Mouse (Mus musculus) myocyte (in vitro differentiated cells): ENCODE measurements around the gene B230118H07Rik. TPM values are rescaled to one million over a fixed set of nuclear protein-coding genes. Genes with fewer than 3 reads are reported as not detected.

Experiments used
- H3K27me3 ChIP-seq: one replicate; pipeline ENCODE4 v1.6.1; 2011; ENCODE audit not compliant: control insufficient read depth, insufficient read depth, insufficient read length
- H3K36me3 ChIP-seq: one replicate; pipeline ENCODE4 v1.6.1; 2011; ENCODE audit not compliant: control insufficient read depth, insufficient read depth
- H3K4me2 ChIP-seq: one replicate; pipeline ENCODE4 v1.6.1; 2011; ENCODE audit warnings: low read depth, control low read depth
- H3K4me3 ChIP-seq: one replicate; pipeline ENCODE4 v1.5.1; 2011; ENCODE audit warnings: mild to moderate bottlenecking, control low read depth, moderate library complexity
- H3K79me2 ChIP-seq: one replicate; pipeline ENCODE4 v1.6.1; 2011; ENCODE audit not compliant: control insufficient read depth, insufficient read depth
- H3ac ChIP-seq: one replicate; pipeline ENCODE4 v1.6.1; 2011; ENCODE audit not compliant: control insufficient read depth, insufficient read length
- CEBPB ChIP-seq: IDR thresholded peaks from 2 replicates; pipeline ENCODE4 v1.6.1; 2011; ENCODE audit warnings: mild to moderate bottlenecking, moderate library complexity; ENCODE audit not compliant: poor library complexity, insufficient read depth, severe bottlenecking
- E2F4 ChIP-seq: IDR thresholded peaks from one replicate; pipeline ENCODE4 v1.6.1; 2011; ENCODE audit warnings: mild to moderate bottlenecking, control low read depth, moderate library complexity; ENCODE audit not compliant: insufficient read depth
- MAX ChIP-seq: IDR thresholded peaks from one replicate; pipeline ENCODE4 v1.6.1; 2011; ENCODE audit warnings: low read depth, mild to moderate bottlenecking, control low read depth
- MYOD1 ChIP-seq, 3 experiments: IDR thresholded peaks; one replicate each; pipeline ENCODE4 v1.6.1; 2011; ENCODE audit warnings: control low read depth in 2 of 3, low read depth in 2 of 3, mild to moderate bottlenecking in 2 of 3, moderate library complexity in 1 of 3; ENCODE audit not compliant: insufficient read length in 2 of 3, control insufficient read depth in 1 of 3
- MYOG ChIP-seq, 3 experiments: IDR thresholded peaks; one replicate each; pipeline ENCODE4 v1.6.1; 2011; ENCODE audit warnings: control low read depth in 2 of 3, low read depth in 2 of 3, mild to moderate bottlenecking in 2 of 3; ENCODE audit not compliant: insufficient read length in 2 of 3, control insufficient read depth in 1 of 3, insufficient read depth in 1 of 3
- POLR2A ChIP-seq: IDR thresholded peaks from one replicate; pipeline ENCODE4 v1.6.1; 2011; ENCODE audit warnings: low read depth, mild to moderate bottlenecking, control low read depth, moderate library complexity; ENCODE audit not compliant: insufficient read length
- POLR2AphosphoS2 ChIP-seq: IDR thresholded peaks from one replicate; pipeline ENCODE4 v1.6.1; 2011; ENCODE audit warnings: low read depth, control low read depth; ENCODE audit not compliant: insufficient read length
- REST ChIP-seq: IDR thresholded peaks from one replicate; pipeline ENCODE4 v1.6.1; 2011; ENCODE audit warnings: mild to moderate bottlenecking, control low read depth, moderate library complexity; ENCODE audit not compliant: insufficient read depth, insufficient read length
- SRF ChIP-seq: IDR thresholded peaks from one replicate; pipeline ENCODE4 v1.6.1; 2011; ENCODE audit warnings: low read depth; ENCODE audit not compliant: control insufficient read depth, insufficient read length
- TCF12 ChIP-seq: IDR thresholded peaks from one replicate; pipeline ENCODE4 v1.6.1; 2011; ENCODE audit warnings: mild to moderate bottlenecking, control low read depth; ENCODE audit not compliant: poor library complexity, insufficient read depth, severe bottlenecking
- TCF3 ChIP-seq: IDR thresholded peaks from one replicate; pipeline ENCODE4 v1.6.1; 2011; ENCODE audit warnings: low read depth, control low read depth; ENCODE audit not compliant: insufficient read length
- USF1 ChIP-seq: IDR thresholded peaks from one replicate; pipeline ENCODE4 v1.6.1; 2011; ENCODE audit warnings: low read depth, mild to moderate bottlenecking, control low read depth, moderate library complexity
- polyA plus RNA-seq: library from polyadenylated mRNA; unstranded; fragments of >200 nt; fragmentation: generic; extraction: Trizol; gene quantifications from one replicate; pipeline ENCODE4 v1.2.1, GENCODE M21; 2012; ENCODE audit warnings: missing spikeins

B230118H07Rik gene
- polyA plus RNA-seq, 1 experiment: 18.1 TPM

DNA sequence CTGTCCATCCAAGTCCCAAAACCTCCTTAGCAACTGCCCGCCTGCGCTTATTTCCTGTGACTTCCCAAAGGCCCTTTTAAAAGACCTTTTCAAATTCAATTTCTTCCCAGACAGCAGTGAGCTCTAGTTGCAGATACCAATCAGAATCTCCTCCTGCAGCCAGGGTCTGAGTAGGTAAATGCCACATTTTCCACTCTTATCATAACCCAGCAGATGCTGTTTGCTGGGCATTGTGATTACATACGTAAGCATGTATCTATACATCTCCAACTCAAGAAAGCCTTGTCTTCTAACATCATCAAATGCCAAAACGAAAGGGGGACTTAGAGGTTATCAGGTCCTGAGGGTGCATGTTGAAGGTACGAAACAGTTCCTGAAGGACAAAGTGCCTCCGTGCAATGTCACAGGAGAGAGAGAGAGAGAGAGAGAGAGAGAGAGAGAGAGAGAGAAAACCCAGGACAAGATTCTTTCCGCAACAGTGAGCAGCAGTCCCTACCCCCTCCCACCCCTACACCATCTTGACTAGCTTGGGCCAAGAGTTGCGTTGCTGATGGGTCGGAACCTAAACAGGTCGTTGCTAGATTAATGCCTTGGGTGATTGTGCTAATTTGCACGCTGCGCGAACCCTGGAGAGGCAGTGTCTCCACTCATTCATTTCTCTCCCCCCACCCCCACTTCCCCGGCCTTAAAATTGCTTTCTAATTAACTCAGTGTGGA, 3.0 kb upstream of the B230118H07Rik start:
- Histone ChIP-seq H3K4me2 (no peak overlapping the region), H3K4me3 (no peak overlapping the region), H3K27me3 (peaks cover 42% of the 10 kb centered on the region), H3K79me2 (no peaks in the 10 kb centered on the region), H3K36me3 (no peaks in the 10 kb centered on the region), H3ac (no peak overlapping the region)
- TF ChIP-seq E2F4: no peak
- no peak for TF ChIP-seq TCF12
- no peak for TF ChIP-seq USF1
- no peak for TF ChIP-seq REST
- no peak for TF ChIP-seq POLR2AphosphoS2
- TF ChIP-seq MYOD1 (IDR thresholded peaks at IDR 0.05; ENCODE audit: control insufficient read depth in 1 of 3, insufficient read length in 2 of 3, low read depth in 2 of 3): no peak
- no peak for TF ChIP-seq MYOG (IDR thresholded peaks at IDR 0.05; ENCODE audit: control insufficient read depth in 1 of 3, insufficient read depth in 1 of 3, insufficient read length in 2 of 3, low read depth in 2 of 3)
- no peak for TF ChIP-seq SRF
- no peak for TF ChIP-seq MAX
- TF ChIP-seq CEBPB: no peak
- TF ChIP-seq TCF3: no peak

DNA sequence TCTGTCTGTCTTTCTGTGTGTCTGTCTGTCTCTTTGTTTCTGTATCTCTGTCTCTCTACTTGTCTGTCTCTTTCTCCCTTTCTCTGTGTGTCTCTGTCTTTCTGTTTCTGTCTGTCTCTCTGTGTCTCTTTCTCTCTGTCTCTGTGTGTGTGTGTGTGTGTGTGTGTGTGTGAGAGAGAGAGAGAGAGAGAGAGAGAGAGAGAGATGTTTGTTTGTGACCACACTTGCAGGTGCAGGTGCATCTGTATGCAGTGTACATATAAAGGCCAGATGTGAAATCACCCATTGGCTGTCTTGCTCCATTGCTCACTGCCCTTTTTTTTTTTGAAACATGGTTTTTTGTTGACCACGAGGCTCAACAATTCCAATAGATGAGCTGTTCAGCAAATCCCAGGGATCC, 1.1 kb upstream of the B230118H07Rik start:
- Histone ChIP-seq H3K27me3 (peaks cover 35% of the 10 kb centered on the region), H3K4me3 (no peak overlapping the region), H3ac (no peak overlapping the region), H3K79me2 (no peaks in the 10 kb centered on the region), H3K36me3 (no peaks in the 10 kb centered on the region), H3K4me2 (no peak overlapping the region)
- TF ChIP-seq CEBPB (no peak), E2F4 (no peak), MAX (no peak), TCF3 (no peak), POLR2AphosphoS2 (no peak), REST (no peak), MYOD1 (IDR thresholded peaks at IDR 0.05; ENCODE audit: control insufficient read depth in 1 of 3, insufficient read length in 2 of 3, low read depth in 2 of 3) (no peak), TCF12 (no peak), SRF (no peak), POLR2A (no peak), MYOG (IDR thresholded peaks at IDR 0.05; ENCODE audit: control insufficient read depth in 1 of 3, insufficient read depth in 1 of 3, insufficient read length in 2 of 3, low read depth in 2 of 3) (no peak), USF1 (no peak)

DNA sequence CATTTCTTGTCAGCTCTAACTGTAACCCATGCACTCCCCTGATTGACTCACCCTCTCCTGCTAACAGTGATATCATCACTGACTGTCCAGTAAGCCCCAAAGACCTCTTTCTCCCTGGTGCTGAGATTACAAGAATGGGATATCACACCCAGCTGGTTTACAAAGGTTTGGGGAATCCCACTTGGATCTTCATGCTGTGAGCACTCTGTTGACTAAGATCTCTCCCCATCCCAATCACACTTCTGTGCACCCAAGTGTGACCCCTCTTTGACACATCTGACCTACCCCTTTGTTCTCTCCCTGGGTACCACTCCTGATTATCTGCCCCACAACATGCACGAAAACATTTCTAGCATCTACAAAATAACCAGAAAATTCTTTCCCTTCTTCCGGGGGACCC, 971 bp downstream of the B230118H07Rik start:
- no peak for TF ChIP-seq USF1
- Histone ChIP-seq H3K27me3 (peaks cover 46% of the 10 kb centered on the region), H3K79me2 (no peaks in the 10 kb centered on the region), H3ac (no peak overlapping the region), H3K36me3 (no peaks in the 10 kb centered on the region), H3K4me3 (no peak overlapping the region), H3K4me2 (no peak overlapping the region)

DNA sequence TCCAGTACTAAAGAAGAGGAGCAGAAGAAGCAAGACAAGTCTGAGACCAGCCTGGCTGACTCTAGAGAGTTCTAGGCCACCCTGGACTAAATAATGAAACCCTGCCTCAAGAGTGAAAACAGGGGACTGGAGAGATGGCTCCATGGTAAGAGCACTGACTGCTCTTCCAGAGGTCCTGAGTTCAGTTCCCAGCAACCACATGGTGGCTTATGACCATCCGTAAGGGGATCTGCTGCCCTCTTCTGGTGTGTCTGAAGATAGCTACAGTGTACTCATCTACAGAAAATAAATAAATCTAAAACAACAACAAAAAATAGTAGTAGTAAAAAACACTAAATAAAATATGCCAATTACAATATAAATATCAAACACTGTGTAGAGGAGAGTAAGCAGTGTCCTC, 3.5 kb downstream of the B230118H07Rik start:
- Histone ChIP-seq H3K79me2 (no peaks in the 10 kb centered on the region), H3K4me2 (no peak overlapping the region), H3K4me3 (no peak overlapping the region), H3ac (no peak overlapping the region), H3K27me3 (peaks cover 45% of the 10 kb centered on the region), H3K36me3 (no peaks in the 10 kb centered on the region)
- TF ChIP-seq CEBPB: no peak
- no peak for TF ChIP-seq MAX

DNA sequence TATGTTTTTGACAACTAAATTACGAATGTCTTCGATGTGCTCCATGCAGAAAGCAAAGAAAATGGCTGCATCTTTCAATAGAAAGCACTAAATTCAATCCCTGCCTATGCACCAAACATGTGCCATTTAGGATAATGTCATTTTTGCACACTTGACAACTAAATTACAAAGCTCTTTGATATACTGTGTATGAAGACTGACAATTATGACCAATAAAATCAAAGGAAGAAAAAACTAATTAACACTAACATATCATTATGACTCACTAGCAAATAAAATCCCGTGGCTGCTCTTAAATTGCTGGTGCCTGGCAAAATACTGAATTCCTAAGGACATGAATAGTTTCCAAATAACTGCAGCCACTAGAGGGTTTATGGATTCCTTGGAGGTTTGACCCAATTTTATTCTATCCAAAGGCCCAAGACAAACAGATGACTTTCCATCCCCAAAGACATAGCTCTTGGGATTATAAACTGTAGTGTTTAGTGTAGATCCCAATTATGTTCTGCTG, 9.4 kb downstream of the B230118H07Rik start:
- H3K36me3 ChIP-seq: no peaks in the 10 kb centered on the region
- no peak overlapping the region for H3K4me3 ChIP-seq
- H3K27me3 ChIP-seq: peaks cover 25% of the 10 kb centered on the region
- no peak overlapping the region for H3ac ChIP-seq
- no peak overlapping the region for H3K4me2 ChIP-seq
- no peaks in the 10 kb centered on the region for H3K79me2 ChIP-seq
- TF ChIP-seq REST (no peak), MYOG (IDR thresholded peaks at IDR 0.05; ENCODE audit: control insufficient read depth in 1 of 3, insufficient read depth in 1 of 3, insufficient read length in 2 of 3, low read depth in 2 of 3) (no peak), MAX (no peak), MYOD1 (IDR thresholded peaks at IDR 0.05; ENCODE audit: control insufficient read depth in 1 of 3, insufficient read length in 2 of 3, low read depth in 2 of 3) (no peak), CEBPB (no peak), E2F4 (no peak), POLR2A (no peak), POLR2AphosphoS2 (no peak), SRF (no peak), USF1 (no peak), TCF12 (no peak), TCF3 (no peak)
